ENCODE assay signal across 28 mouse cellular contexts in the genomic region with DNA sequence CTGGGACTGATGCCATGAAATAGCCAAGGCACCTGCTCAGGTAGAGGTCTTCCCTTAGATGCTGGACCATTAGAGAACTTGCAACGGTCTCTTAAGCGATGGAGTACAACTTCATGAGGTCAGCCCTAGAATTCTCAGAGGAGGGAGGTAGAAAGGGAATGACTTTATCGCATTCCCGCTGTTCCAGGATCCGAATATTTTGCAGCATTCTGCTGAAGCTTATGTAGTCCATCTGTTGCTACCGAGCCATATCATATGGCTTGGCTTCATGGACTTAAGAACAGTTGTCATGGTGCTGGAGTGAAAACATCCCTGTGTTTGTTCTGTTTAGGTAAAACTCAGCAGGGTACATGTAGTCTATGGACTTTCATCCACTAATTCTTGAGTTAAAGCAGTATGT.
DNase-seq lines count a peak whose midpoint lies in the region; ATAC-seq and TF ChIP-seq lines count a peak whose summit lies in the region.
"Had no signal": no experiment of that assay in that cellular context is flagged by ENCODE, and none has a peak within 500 bp of the region (broad histone marks: within the 10 kb centered on the region; RNA-seq: fewer than 3 reads in every experiment).

No protein-coding gene starts in this region.

- no peak for TF ChIP-seq POLR2A in cerebellum, adult 2 months (IDR thresholded peaks at IDR 0.05; ENCODE audit: borderline replicate concordance, insufficient read depth, low read length)

- intact Hi-C loops in left cerebral cortex, postnatal 36 days (cut with DNase I) = no loop called here
- intact Hi-C loops in left cerebral cortex, postnatal 10 days (cut with DNase I) = no loop called here

- H3K4me1 ChIP-seq in cerebellum, adult 2 months (ENCODE audit: control insufficient read depth, insufficient read depth, low read length) = no peaks in the 10 kb centered on the region; the same call in 1 of the 2 replicates
- H3K4me1 ChIP-seq: embryonic facial prominence, embryonic 12.5 days; liver, embryonic 15.5 days had no signal

- H3K27ac ChIP-seq in cerebellum, adult 2 months (ENCODE audit: insufficient read depth, low read length) = no peak overlapping the region
- H3K27ac ChIP-seq: embryonic facial prominence, embryonic 12.5 days; gastrocnemius, adult 2 months; hindbrain, embryonic 14.5 days; limb, embryonic 12.5 days; liver, embryonic 15.5 days; neural tube, embryonic 15.5 days; stomach, postnatal 0 days had no signal

- WGBS in cerebellum, adult 2 months = 48% methylated on average over 6 of the region's 6 CpGs

- 0 out of 2 replicates have a peak, but pooled peaks have one; percentile 64 for ATAC-seq in frontal cortex, adult (ENCODE audit: low TSS enrichment)
- ATAC-seq: intestine, postnatal 0 days had no signal

- no peak overlapping the region for H3K4me3 ChIP-seq in cerebellum, adult 2 months (replicated peaks; ENCODE audit: insufficient read depth, low read depth, low read length)
- H3K4me3 ChIP-seq: embryonic facial prominence, embryonic 12.5 days; gastrocnemius, adult 2 months; limb, embryonic 12.5 days; liver, embryonic 15.5 days; neural tube, embryonic 15.5 days had no signal

- H3K27me3 ChIP-seq in cerebellum, adult 2 months (ENCODE audit: control insufficient read depth, insufficient read depth, low read length) = no peaks in the 10 kb centered on the region
- H3K27me3 ChIP-seq: embryonic facial prominence, embryonic 12.5 days; limb, embryonic 12.5 days; liver, embryonic 15.5 days; neural tube, embryonic 15.5 days had no signal

- DNase-seq in cerebellum, adult 2 months = peak; percentile 22 to 56
- DNase-seq in cerebellum, postnatal 10 days = no peak
- DNase-seq in frontal cortex, postnatal 10 days (ENCODE audit: low spot score in 2 of 2) = no peak
- peak; percentile 10 to 11 for DNase-seq in left cerebral cortex, postnatal 36 days (ENCODE audit: low spot score in 2 of 2)
- DNase-seq in left cerebral cortex, postnatal 10 days (ENCODE audit: extremely low spot score in 1 of 2, low spot score in 2 of 2) = no peak
- peak; percentile 39 for DNase-seq in telencephalon, adult 2 months (ENCODE audit: low read depth, low spot score)
- DNase-seq: adrenal gland, postnatal 25 days; cerebellum, postnatal 25 days; embryo, embryonic 11 days; gastrocnemius, adult 2 months; gastrocnemius, postnatal 36 days; heart, adult 18-20 months; kidney, adult 9 months; kidney, postnatal 10 days; lung, embryonic 14.5 days; lung, postnatal 14 days; midbrain, embryonic 14.5 days; right cerebral cortex, postnatal 4 days; thymus, adult 2 months; thymus, postnatal 36 days had no signal

- TF ChIP-seq CTCF in cerebellum, adult 2 months (IDR thresholded peaks at IDR 0.05; ENCODE audit: borderline replicate concordance, insufficient read depth, low read depth, low read length) = no peak

Comparison
In these comparisons a context has a peak if more than half of its experiments do, and no peak if none do; other contexts are left out.
1. DNase-seq: peak in cerebellum, adult 2 months (2 of 2), left cerebral cortex, postnatal 36 days (2 of 2) and telencephalon, adult 2 months (single experiment); none in cerebellum, postnatal 10 days (0 of 2), frontal cortex, postnatal 10 days (0 of 2) and left cerebral cortex, postnatal 10 days (0 of 2).